Mouse (Mus musculus) liver, embryonic 14 days (tissue): Measurements from ENCODE around the gene Sipa1. TPM values are rescaled to one million over a fixed set of nuclear protein-coding genes. Genes with fewer than 3 reads are reported as not detected.

Experiments
- polyA plus RNA-seq: library from polyadenylated mRNA; depleted of rRNA; stranded (reverse); fragments of >200 nt; gene quantifications from 2 replicates; pipeline ENCODE4 v1.2.3, GENCODE M21; 2012; rRNA removed

Sipa1 gene
- 23.2 and 25.6 TPM in 2 replicates for polyA plus RNA-seq

DNA sequence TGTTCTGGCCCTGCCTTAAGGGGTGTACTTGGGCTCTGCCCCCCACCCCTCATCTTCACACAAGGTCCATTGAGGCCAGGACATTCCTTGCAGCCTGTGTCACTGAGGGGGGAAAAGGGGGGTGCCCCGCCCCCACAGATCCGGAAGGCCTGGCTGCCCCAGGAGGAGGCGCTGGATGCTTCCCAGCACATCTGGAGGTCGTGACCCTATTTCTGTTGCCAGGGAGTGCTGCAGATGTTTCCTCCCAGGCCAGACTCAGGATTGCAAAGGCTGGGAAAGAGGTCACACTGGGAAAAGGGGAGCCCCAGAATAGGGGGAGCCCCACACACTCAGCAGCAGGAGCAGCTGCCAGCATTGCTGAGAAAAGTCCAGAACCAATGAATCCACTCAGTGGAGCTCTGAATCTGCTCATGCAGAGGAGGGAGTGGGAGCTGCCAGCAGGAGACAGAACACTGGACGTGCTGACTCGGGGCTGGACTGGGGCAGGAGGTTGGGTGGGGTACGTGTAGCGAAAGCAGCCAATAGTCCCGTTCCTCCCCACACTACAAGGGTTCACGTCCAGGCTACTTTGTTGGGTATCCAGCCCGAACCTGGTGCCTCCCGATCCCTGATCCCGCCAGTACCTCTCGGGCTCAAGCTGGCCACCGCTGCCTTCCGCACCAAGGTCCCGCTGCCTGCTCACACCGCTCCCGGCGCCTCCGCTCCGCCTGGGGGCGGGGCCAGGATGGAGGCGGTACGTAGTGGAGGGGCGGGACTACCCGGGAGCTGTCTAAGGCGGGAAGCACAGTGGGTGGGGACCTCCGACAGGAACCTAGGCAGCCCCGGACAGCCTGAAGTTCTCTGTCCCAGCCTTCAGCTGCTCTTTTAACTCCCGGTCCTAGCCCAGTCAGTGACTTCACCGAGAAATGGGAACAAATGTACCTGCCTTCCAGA lies at the start of gene Sipa1:
Gene Sipa1, minus strand, starts transcription at position 727 of the 933 bp plus-strand sequence.

DNA sequence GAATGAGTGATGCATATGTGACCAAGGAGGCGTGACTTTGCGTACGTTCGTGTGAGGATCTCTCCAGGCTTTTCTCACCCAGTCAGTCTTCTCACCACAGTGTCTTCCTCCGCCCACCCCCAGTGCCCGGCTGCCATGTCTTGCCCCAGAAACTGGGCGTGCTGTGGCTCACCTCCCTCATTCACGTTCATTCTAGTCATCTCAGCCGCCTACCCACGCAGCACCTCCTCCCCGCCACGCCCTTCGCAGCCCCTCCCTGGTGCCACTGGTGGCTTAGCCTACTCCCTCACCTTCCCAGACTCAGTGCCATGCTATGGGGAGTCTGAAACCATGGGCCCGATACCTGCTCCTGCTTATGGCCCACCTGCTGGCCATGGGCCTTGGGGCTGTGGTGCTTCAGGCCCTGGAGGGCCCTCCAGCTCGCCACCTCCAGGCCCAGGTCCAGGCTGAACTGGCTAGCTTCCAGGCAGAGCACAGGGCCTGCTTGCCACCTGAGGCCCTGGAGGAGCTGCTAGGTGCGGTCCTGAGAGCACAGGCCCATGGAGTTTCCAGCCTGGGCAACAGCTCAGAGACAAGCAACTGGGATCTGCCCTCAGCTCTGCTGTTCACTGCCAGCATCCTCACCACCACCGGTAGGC lies 40.8 kb upstream of the Sipa1 start, which contains the start of gene Kcnk7:
Gene Kcnk7, plus strand, starts transcription at position 205 of the 638 bp plus-strand sequence.

DNA sequence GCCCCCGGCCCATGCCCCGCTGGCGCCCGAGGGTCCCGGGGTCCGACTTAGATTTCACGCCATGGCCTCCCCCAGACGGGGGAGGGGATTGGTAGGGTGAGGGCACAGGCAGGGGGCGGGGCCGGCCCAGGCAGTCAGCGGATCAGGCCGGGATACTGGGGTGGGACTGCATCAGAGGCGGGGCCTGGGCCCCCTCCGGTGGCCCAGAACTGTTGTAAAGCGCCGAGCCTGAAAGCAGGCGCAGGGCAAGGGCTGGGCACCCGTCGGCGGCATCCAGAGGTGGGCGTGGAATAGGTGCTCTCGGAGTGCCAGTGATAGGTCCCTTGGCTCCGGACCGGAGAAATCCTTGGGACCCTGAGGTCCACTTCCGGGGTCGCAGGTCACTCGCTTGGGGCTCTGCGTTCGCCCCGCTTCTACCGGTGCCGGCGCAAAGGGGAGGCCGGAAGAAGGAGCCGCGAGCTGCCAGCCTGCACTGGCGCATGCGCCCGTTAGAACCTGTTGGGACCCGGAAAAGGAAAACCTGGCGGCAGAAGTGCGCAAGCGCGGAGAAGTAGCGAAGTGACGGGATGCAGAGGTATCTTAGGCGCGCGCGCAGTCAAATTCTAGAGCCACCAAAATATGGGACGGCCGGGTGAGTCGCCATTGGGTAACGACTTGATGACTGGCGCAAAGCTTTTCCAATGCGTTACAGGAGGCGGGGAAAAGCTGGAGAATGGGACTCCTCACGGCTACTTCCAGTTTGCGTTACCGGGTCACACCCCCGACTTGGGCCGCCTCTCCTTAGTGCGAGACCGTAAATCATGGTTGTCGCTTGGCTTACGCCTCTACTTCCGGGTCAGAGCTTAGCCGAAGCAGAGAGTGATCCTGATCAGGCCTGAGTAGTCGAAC lies 24.9 kb upstream of the Sipa1 start, which contains the start of the genes Map3k11 and Pcnx3:
Gene Map3k11, plus strand, starts transcription at position 543 of the 888 bp plus-strand sequence.
Gene Pcnx3, minus strand, starts transcription at position 709 of the 888 bp plus-strand sequence.

DNA sequence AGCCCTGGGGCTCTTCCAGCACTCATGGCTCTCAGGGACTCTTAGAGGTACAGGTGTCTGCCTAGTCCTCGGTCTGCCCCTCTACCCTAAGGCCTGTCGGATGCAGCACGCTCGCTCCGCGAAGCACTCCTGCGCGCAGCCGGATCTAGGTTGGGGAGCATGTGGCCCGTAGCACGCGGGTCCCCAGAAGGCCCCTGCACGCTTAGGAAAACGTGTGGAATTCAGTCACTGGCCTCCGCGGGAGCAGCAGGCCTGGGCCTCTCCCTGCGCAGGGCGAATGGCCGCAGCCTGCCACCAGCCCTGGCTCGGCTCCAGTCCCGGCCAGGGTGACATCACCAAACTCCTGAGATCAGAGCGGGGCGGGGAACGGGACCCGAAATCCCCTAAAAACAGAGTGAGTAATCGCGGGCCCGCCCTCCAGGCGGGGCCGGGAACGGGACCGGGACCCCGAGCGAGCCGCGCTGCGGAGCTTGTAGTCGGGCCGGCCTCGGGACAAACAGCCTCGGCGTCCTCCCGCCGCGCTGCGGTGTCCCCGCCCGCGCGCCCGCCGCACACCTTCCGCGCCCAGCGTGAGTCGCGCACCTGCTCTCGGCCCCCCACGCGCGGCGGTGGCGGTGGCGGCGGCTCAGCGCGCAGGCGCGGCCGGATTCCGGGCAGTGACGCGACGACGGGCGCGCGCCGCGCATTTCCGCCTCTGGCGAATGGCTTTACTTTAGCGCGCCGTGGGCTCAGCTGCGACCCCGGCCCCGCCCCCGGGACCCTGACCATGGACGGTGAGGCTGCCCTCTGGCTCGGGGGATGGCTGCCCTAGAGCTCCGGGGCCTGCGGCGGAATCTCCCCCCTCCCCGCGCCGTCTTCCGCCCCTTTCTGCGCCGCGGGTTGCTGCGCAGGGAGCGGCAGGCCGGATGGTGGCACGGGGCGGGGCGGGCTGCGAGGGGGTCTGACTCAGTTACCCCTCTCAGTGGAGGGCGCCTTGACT lies 26.1 kb downstream of the Sipa1 start, which contains the start of gene Rela:
Gene Rela, plus strand, starts transcription at position 415 of the 979 bp plus-strand sequence.

DNA sequence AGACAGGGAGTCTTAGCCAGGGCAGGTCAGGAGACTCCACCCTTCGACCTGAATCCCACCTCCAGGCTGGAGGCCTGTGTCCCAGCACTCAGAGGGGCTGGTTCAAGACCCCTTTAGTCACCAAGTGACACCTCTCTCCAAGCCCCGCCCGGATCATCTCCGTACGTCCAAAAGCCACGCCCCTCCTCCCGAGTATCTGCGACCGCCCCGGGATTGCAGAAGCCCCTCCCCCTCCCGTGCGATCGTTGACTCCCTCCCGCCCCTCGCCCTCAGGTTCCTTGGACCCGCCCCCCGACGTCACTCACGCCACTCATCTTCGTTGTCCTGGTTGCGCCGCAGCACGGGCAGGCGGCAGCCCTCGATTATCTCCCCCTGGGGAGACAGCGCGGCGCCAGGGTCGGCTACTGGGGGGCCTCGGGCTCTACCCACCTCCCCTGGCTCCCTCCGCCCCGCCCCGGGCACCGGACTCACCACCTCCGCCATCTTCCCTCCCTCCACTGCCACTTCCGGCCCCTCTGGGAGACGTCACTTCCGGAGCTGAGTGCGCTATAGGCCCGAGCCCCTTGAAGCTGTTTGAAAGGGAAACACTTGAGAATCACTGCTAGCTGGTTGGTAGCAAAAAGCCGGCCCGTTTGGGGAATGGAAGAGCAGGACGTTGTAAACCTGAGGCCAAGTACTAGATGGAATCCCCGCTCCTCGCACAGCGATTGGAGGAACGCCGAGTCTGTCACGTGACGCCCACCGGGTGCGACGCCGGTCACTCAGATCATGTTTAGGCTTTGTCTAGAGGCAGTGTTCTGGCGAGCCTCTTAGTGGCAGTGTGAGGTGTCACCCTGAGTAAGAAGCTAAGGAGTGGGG lies 53.7 kb downstream of the Sipa1 start, which contains the start of gene Kat5:
Gene Kat5, minus strand, starts transcription at position 691 of the 858 bp plus-strand sequence.

DNA sequence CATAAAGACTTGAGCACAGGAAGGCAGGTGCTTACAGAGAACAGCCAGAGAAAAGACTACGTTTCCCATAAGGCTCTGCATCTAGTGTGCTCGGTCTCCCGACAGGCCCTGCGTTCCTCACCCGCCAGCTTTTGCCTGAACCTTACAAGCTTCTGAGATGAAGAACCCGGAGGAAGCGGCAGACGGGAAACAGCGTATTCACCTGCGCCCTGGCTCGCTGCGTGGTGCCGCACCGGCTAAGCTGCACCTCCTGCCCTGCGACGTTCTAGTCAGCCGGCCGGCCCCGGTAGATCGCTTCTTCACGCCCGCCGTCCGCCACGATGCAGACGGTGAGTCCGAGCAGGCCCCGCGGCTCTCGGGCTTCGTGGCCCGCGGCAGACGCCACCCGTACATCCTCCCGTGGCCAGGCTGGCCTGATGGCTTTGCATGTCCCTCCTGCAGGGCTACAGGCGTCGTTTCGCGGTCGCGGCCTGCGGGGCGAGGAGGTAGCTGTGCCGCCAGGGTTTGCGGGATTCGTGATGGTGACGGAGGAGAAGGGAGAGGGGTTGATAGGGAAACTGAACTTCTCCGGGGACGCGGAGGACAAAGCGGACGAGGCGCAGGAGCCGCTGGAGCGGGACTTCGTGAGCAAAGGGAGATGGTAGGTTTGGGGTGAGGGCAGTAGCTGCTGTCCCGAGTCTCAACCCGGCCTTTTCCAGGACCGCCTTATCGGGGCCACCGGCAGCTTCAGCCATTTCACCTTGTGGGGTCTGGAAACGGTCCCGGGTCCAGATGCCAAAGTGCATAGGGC lies 61.6 kb downstream of the Sipa1 start, which contains the start of gene Rnaseh2c:
Gene Rnaseh2c, plus strand, starts transcription at position 122 of the 790 bp plus-strand sequence.

Other genes starting within 250 kb of the Sipa1 start
- gene Drap1, start 238.7 kb downstream of the Sipa1 start, polyA plus RNA-seq, result 68.6 and 80.7 TPM in 2 replicates
- gene AI837181, start 238.6 kb downstream of the Sipa1 start, polyA plus RNA-seq, result 13.6 and 16.4 TPM in 2 replicates
- 0.01 TPM in 1 of 2 replicates, not detected in the other for gene Fosl1, start 216.2 kb downstream of the Sipa1 start, polyA plus RNA-seq
- 1.2 and 1.4 TPM in 2 replicates for gene Ccdc85b, start 205.8 kb downstream of the Sipa1 start, polyA plus RNA-seq
- gene Fibp, start 203.1 kb downstream of the Sipa1 start, polyA plus RNA-seq, result 23.0 and 23.8 TPM in 2 replicates
- 0.06 and 0.07 TPM in 2 replicates for gene Ctsw, start 195.2 kb downstream of the Sipa1 start, polyA plus RNA-seq
- gene Efemp2, start 189.8 kb downstream of the Sipa1 start, polyA plus RNA-seq, result 10.5 and 10.6 TPM in 2 replicates
- 11.9 and 12.6 TPM in 2 replicates for gene Mus81, start 175.3 kb downstream of the Sipa1 start, polyA plus RNA-seq
- 433 and 538 TPM in 2 replicates for gene Cfl1, start 173.3 kb downstream of the Sipa1 start, polyA plus RNA-seq
- 0.45 and 0.81 TPM in 2 replicates for gene 1700020D05Rik, start 159.9 kb downstream of the Sipa1 start, polyA plus RNA-seq
- gene Snx32, start 153.2 kb downstream of the Sipa1 start, polyA plus RNA-seq, result 6.9 and 8.5 TPM in 2 replicates
- gene Ovol1, start 103.1 kb downstream of the Sipa1 start, polyA plus RNA-seq, result 0.02 TPM in 1 of 2 replicates, not detected in the other
- 0.88 and 1.3 TPM in 2 replicates for gene Ap5b1, start 95.7 kb downstream of the Sipa1 start, polyA plus RNA-seq
- gene Rnaseh2c, start 61.8 kb downstream of the Sipa1 start, polyA plus RNA-seq, result 77.3 and 81.5 TPM in 2 replicates
- gene Kat5, start 53.5 kb downstream of the Sipa1 start, polyA plus RNA-seq, result 29.8 and 30.0 TPM in 2 replicates
- 12.2 and 17.0 TPM in 2 replicates for gene Rela, start 26.2 kb downstream of the Sipa1 start, polyA plus RNA-seq
- 11.5 and 13.8 TPM in 2 replicates for gene Map3k11, start 25.0 kb upstream of the Sipa1 start, polyA plus RNA-seq
- gene Pcnx3, start 25.2 kb upstream of the Sipa1 start, polyA plus RNA-seq, result 14.3 and 19.3 TPM in 2 replicates
- gene Kcnk7, start 40.7 kb upstream of the Sipa1 start, polyA plus RNA-seq, result 0.05 TPM in 1 of 2 replicates, not detected in the other
- gene Ehbp1l1, start 62.6 kb upstream of the Sipa1 start, polyA plus RNA-seq, result 90.4 and 95.1 TPM in 2 replicates
- 34.2 and 40.2 TPM in 2 replicates for gene Fam89b, start 65.9 kb upstream of the Sipa1 start, polyA plus RNA-seq
- gene Ltbp3, start 77.2 kb upstream of the Sipa1 start, polyA plus RNA-seq, result 1.6 and 3.2 TPM in 2 replicates
- 23.6 TPM in 2 replicates for gene Scyl1, start 107.7 kb upstream of the Sipa1 start, polyA plus RNA-seq
- 5.5 and 7.0 TPM in 2 replicates for gene Frmd8, start 211.6 kb upstream of the Sipa1 start, polyA plus RNA-seq
- gene Slc25a45, start 214.1 kb upstream of the Sipa1 start, polyA plus RNA-seq, result 5.2 and 7.1 TPM in 2 replicates
- 2.2 and 2.7 TPM in 2 replicates for gene Tigd3, start 230.4 kb upstream of the Sipa1 start, polyA plus RNA-seq
- 31.1 and 35.5 TPM in 2 replicates for gene Dpf2, start 249.3 kb upstream of the Sipa1 start, polyA plus RNA-seq